Mouse (Mus musculus): ENCODE data around the gene Gm9573. TPM values are rescaled to one million over a fixed set of nuclear protein-coding genes. Genes with fewer than 3 reads are reported as not detected.

Gm9573 gene
- not detected for total RNA-seq (2023)

GRCm38 (mm10) chr17:35626537-35626936 is at the start of gene Gm9573:
Gm9573 (minus strand) TSS chr17:35626637.

GRCm38 (mm10) chr17:35673416-35674035 is 47.1 kb upstream of the Gm9573 start, which contains the start of gene Gtf2h4:
Gtf2h4 (minus strand) TSS chr17:35673739.

GRCm38 (mm10) chr17:35667334-35668065 is 41.1 kb upstream of the Gm9573 start, which contains the start of gene Vars2:
Vars2 (minus strand) TSS chr17:35667592.

GRCm38 (mm10) chr17:35643609-35644236 is 17.3 kb upstream of the Gm9573 start, which contains the start of gene Mucl3:
Mucl3 (minus strand) TSS chr17:35643695.

GRCm38 (mm10) chr17:35601249-35601648 is 25.2 kb downstream of the Gm9573 start, which contains the start of gene Sfta2:
Sfta2 (plus strand) TSS chr17:35601549.

Other genes with a start within 250 kb of the Gm9573 start
- 587 TPM for gene H2-Q4, start 247.0 kb downstream of the Gm9573 start, total RNA-seq (2023)
- 156 TPM for gene H2-Q6, start 201.8 kb downstream of the Gm9573 start, total RNA-seq (2023)
- 498 TPM for gene H2-Q7, start 187.5 kb downstream of the Gm9573 start, total RNA-seq (2023)
- 67.2 TPM for gene H2-Q10, start 156.5 kb downstream of the Gm9573 start, total RNA-seq (2023)
- 1.3 TPM for gene Pou5f1, start 120.6 kb downstream of the Gm9573 start, total RNA-seq (2023)
- 8.1 TPM for gene Tcf19, start 109.8 kb downstream of the Gm9573 start, total RNA-seq (2023)
- 15.1 TPM for gene Cchcr1, start 109.5 kb downstream of the Gm9573 start, total RNA-seq (2023)
- gene Psors1c2, start 93.4 kb downstream of the Gm9573 start, total RNA-seq (2023): not detected
- not detected for gene Cdsn, start 74.5 kb downstream of the Gm9573 start, total RNA-seq (2023)
- not detected for gene 2300002M23Rik, start 59.2 kb downstream of the Gm9573 start, total RNA-seq (2023)
- not detected for gene Sfta2, start 25.1 kb downstream of the Gm9573 start, total RNA-seq (2023)
- not detected for gene Mucl3, start 17.1 kb upstream of the Gm9573 start, total RNA-seq (2023)
- gene Vars2, start 41.0 kb upstream of the Gm9573 start, total RNA-seq (2023): 33.4 TPM
- 10.5 TPM for gene Gtf2h4, start 47.1 kb upstream of the Gm9573 start, total RNA-seq (2023)
- 11.4 TPM for gene Ddr1, start 78.0 kb upstream of the Gm9573 start, total RNA-seq (2023)
- 2.2 TPM for gene Ier3, start 195.0 kb upstream of the Gm9573 start, total RNA-seq (2023)
- 30.4 TPM for gene Flot1, start 196.6 kb upstream of the Gm9573 start, total RNA-seq (2023)
- gene Tubb5, start 211.7 kb upstream of the Gm9573 start, total RNA-seq (2023): 454 TPM
- 59.9 TPM for gene Mdc1, start 214.9 kb upstream of the Gm9573 start, total RNA-seq (2023)
- 20.2 TPM for gene Nrm, start 234.7 kb upstream of the Gm9573 start, total RNA-seq (2023)
- 210 TPM for gene Ppp1r18, start 239.0 kb upstream of the Gm9573 start, total RNA-seq (2023)